Mouse (Mus musculus) cortical plate, adult 2 months (tissue): ENCODE data around the gene Ccdc34. TPM values are rescaled to one million over a fixed set of nuclear protein-coding genes. Genes with fewer than 3 reads are reported as not detected.

Experiments used
- H3K27ac ChIP-seq: fragments of 200-500 bp; 2 replicates; pipeline ENCODE4 v1.5.1; 2012; ENCODE audit warnings: low read length, control low read depth, inconsistent platforms; ENCODE audit not compliant: insufficient read depth
- H3K4me1 ChIP-seq: fragments of 200-500 bp; 2 replicates; pipeline ENCODE4 v1.6.1; 2011; ENCODE audit warnings: low read length; ENCODE audit not compliant: control insufficient read depth, insufficient read depth
- H3K4me3 ChIP-seq: fragments of 200-500 bp; 2 replicates; pipeline ENCODE4 v1.5.1; 2011; ENCODE audit warnings: mild to moderate bottlenecking, low read length, control low read depth; ENCODE audit not compliant: insufficient read depth
- CTCF ChIP-seq: fragments of 200-500 bp; IDR thresholded peaks from 2 replicates; pipeline ENCODE4 v1.5.1; 2011; ENCODE audit warnings: mild to moderate bottlenecking, control low read depth, low read length; ENCODE audit not compliant: insufficient read depth; ENCODE audit errors: extremely low read depth
- POLR2A ChIP-seq: fragments of 200-500 bp; IDR thresholded peaks from 2 replicates; pipeline ENCODE4 v1.6.1; 2011; ENCODE audit warnings: mild to moderate bottlenecking, low read length, control low read depth; ENCODE audit not compliant: insufficient read depth; ENCODE audit errors: extremely low read depth
- polyA plus RNA-seq: library from polyadenylated mRNA; depleted of rRNA; stranded (reverse); fragments of >200 nt; gene quantifications from 2 replicates; pipeline ENCODE4 v1.2.3, GENCODE M21; 2012

Ccdc34 gene
- polyA plus RNA-seq, 1 experiment, result 12.7 TPM

DNA sequence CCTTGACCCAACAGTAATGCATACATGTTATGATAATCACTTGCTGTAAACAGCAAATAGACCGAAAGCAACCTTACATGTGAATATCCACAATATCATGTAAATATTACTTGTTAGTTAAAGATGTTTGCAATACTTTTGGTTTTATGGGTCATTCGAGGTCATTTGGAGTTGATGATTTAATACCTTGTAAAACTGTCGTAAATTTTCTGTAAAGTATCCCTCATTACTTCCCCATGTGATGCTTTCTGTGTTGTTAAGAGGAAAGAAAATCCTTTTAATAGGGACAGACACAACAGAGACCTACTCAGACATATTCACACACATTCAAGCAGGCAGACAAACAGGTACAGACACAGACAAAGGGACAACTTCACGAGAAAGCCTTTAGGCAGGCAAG lies 150.1 kb downstream of the Ccdc34 start:
- Histone ChIP-seq H3K4me3 (no peak overlapping the region), H3K4me1 (no peaks in the 10 kb centered on the region), H3K27ac (no peak overlapping the region)
- TF ChIP-seq POLR2A, result no peak
- no peak for TF ChIP-seq CTCF

DNA sequence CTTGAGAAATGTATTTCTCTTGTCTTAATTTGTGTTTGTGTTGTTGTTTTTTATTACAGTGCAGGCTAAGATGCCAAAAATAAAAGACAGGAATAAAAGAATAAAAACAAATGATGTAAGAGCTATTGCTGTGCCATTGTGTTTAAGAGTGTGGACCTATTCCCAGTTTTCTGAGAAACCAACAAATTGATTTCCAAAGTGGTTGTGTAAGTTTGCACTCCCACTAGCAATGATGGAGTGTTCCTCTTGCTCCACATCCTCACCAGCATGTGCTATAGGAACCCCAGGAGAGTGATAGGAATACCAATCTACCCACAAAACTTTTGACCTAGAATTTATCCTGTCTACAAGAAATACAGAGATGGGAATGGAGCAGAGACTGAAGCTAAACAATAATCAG lies 150.7 kb downstream of the Ccdc34 start:
- Histone ChIP-seq H3K4me3 (no peak overlapping the region), H3K27ac (no peak overlapping the region), H3K4me1 (no peaks in the 10 kb centered on the region)
- TF ChIP-seq POLR2A, result no peak
- TF ChIP-seq CTCF, result no peak

DNA sequence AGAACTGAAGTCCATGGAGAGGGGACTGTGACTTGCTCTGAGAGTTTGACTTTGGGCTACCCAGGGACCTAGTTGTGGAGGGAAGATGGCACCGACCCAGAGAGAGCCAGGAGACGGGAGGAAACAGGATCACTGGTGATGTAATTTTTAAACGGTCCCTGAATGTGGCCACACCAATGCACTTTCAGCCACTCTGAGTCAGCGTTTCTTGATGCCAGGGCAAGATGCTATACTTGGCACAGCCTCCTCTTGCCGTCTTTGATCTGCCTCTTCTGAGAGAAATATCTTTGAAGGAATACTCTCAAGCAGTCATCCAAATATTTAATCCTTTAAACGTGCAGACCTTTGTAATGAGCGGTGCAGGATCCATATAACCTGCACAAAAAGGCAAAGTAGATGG lies 154.8 kb downstream of the Ccdc34 start:
- TF ChIP-seq CTCF, result no peak
- no peak for TF ChIP-seq POLR2A
- H3K27ac ChIP-seq, result no peak overlapping the region
- H3K4me1 ChIP-seq, result no peaks in the 10 kb centered on the region
- no peak overlapping the region for H3K4me3 ChIP-seq

DNA sequence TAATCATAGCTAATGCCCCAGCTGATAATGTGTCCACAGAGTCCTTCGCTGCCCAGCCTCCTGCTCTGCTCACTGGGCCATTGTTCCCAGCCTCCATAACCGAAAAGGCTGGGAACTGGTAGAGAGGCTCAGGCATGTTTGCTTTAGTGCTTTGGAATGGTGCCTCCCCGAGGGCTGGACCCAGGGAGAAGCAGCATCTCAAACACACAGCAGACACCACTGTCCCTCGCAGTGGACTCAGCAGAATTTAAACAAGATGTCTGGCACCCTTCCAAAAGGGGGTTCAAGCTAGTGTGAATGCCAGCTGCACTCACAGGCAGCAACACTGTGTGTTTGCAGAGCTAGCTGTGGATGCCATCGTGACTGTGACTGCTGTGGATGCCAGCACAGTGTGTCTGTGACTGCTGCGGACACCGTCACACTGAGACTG lies 156.2 kb downstream of the Ccdc34 start:
- TF ChIP-seq CTCF (no peak), POLR2A (no peak)
- H3K27ac ChIP-seq, result no peak overlapping the region
- H3K4me3 ChIP-seq, result no peak overlapping the region
- H3K4me1 ChIP-seq, result no peaks in the 10 kb centered on the region

DNA sequence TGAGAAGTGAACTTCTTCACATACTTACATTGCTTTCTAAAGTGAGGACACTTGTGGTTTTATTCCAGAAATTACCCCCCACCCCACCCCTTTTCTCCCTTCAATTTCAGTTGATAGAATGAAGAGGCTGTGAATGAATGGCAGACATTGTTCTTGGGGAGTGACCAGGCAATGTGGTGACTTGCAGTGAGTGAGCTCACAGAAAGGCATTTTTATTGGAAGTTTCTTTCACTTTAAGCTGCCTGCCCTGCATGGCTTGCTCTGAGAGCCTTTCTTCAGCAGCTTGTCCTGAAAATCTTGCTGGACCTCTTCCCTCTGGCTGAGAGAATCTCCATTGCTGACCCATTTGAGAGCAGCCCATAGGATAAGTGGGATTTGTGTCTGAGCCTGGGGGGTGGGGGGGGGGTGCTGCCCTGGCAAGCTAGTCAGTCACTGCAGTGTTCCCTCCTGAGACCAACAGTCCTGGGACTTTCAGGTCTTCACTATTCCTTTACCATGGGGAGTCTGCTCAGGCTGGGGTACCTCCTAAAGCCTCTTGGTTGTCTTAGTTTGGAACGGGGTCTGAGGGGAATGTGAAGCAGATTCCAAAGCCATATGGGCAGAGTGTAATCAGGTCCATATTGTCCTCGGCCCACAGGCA lies 159.3 kb downstream of the Ccdc34 start:
- H3K4me1 ChIP-seq, result no peaks in the 10 kb centered on the region
- TF ChIP-seq POLR2A (no peak), CTCF (no peak)
- no peak overlapping the region for H3K4me3 ChIP-seq
- H3K27ac ChIP-seq, result no peak overlapping the region

DNA sequence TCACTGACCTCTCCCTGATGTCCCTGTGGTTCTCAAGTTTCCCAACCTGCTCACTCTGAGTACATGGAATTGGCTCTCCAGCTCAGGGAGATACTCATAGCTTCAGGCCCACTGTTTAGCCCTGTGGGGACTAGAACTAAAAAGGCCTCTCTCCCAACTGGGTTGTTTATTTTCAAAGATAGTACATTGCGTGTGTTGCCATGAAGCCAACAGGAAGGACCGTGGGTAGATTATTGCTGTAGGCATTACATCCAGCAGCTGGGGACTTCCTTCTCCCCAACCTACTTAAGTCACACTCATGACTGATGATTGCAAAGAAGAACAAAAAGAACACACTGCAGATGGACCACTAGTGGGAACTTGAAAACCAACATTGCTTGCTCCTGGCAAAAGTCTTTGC lies 159.8 kb downstream of the Ccdc34 start:
- Histone ChIP-seq H3K4me3 (no peak overlapping the region), H3K27ac (no peak overlapping the region), H3K4me1 (no peaks in the 10 kb centered on the region)
- TF ChIP-seq CTCF (no peak), POLR2A (no peak)

DNA sequence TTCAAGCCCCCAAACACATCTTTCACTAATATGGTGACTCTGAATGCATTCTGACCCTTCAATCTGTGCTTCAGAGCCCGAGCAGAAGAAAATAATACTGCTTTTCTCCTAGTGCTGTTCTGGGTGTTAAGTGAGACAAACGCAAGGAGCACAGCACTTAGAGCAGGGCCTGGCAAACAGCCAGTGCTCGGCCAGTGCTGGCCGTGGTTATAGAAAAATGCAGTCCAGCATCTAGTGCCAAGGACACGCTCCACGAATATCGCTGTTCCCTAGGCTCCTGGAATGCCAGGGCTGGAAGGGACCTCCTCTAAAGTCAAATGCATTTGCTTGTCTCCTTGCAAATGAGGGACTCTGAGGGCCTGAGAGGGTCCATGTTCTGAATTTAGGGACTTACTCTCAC lies 160.3 kb downstream of the Ccdc34 start:
- TF ChIP-seq CTCF, result no peak
- TF ChIP-seq POLR2A, result no peak
- no peak overlapping the region for H3K4me3 ChIP-seq
- H3K27ac ChIP-seq, result no peak overlapping the region
- no peaks in the 10 kb centered on the region for H3K4me1 ChIP-seq

DNA sequence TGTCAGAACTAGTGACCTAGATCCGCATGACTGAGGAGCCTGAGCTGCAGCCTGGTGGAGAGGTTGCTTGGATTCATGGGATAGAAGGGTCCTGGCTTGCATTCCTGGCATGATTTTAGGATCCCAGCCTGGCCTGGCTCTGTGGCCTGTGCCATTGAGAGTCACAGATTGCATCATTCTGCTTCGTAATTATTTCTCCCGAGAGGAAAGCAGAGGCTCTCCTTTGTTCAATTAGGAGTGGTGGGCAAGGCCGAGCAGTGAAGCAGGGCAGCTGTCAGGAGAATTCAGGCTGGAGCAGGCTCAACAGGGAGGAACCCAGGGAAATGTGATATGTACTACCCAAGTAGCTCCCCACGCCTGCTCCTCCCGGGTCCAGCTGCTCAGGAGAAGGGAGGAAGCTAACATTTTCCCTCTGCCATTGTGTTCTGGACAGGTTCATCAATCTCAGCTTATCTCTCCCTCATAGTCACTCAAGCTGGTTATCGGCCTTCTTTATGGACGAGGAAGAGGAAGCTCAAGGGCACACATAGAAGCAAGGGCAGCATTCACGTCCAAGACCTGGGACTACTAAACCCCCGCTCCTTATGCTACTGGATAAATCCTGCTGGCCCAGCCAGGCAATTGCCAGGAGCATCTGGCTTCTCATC lies 162.2 kb downstream of the Ccdc34 start:
- TF ChIP-seq CTCF, result no peak
- no peak for TF ChIP-seq POLR2A
- no peak overlapping the region for H3K27ac ChIP-seq

DNA sequence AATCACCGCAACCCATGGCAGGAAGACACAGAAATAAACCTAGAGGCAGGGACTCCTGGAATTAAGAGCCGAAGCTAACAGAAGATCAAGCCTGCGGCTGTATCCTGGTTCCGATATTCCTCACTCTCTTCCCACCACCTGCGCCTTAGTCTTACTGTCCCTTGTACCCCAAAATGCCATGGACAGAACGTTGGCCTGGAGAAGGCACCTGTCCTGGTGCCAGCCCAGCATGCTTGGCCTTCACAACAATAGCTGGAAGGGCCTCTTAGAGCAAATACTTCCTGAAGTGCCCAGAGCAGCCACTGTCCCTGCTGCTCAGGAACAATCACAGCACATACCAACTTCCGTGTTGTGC lies 162.7 kb downstream of the Ccdc34 start:
- Histone ChIP-seq H3K4me3 (no peak overlapping the region), H3K27ac (no peak overlapping the region), H3K4me1 (no peaks in the 10 kb centered on the region)
- TF ChIP-seq POLR2A (no peak), CTCF (no peak)

More for the DNA sequence above, 162.2 kb downstream of the Ccdc34 start:
- Histone ChIP-seq H3K4me3 (no peak overlapping the region), H3K4me1 (no peaks in the 10 kb centered on the region)

DNA sequence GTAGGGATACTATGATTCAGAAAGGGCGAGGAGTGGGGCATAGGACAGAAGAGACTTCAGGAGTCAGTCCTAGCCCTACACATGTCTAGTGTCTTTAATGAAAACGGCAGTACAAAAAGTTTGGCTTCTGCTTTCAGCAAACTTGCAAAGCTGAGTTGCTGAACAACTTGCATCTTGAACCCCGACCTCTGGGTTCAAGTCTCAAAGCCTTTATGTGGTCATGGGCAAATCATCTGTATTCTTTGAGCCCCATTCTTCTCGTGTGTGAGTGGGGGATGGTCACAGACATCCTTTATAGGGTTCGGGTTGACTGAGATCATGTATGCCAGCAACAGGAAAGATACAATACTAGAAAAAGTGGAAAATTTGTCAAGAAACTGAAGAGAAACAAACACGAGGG lies 164.0 kb downstream of the Ccdc34 start:
- H3K4me1 ChIP-seq, result no peaks in the 10 kb centered on the region
- TF ChIP-seq CTCF (no peak), POLR2A (no peak)

DNA sequence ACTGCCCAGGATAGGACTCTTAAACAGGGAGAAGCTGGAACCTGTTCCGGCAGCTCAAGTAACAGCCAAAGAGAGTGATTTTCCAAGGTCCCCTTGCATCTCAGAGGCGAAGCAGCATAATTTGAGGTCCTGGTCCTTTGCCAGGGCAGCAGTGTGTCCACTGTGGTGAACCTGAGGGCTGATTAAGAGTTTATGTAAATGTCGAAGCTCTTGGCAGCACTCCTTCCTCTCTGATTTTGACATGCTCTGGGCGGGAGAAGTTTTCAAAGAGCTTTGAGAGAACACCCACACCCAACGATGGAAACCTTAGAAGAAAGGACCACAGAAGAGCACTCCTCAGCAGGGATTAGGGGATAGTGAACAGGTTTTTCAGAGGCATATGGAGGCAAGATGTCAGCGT lies 164.6 kb downstream of the Ccdc34 start:
- H3K4me1 ChIP-seq, result no peaks in the 10 kb centered on the region
- no peak overlapping the region for H3K4me3 ChIP-seq
- H3K27ac ChIP-seq, result no peak overlapping the region
- no peak for TF ChIP-seq CTCF
- TF ChIP-seq POLR2A, result no peak

More for the DNA sequence above, 164.0 kb downstream of the Ccdc34 start:
- Histone ChIP-seq H3K27ac (no peak overlapping the region), H3K4me3 (no peak overlapping the region)
